Mouse (Mus musculus): ENCODE measurements around the gene Fbxl15. TPM values are rescaled to one million over a fixed set of nuclear protein-coding genes. Genes with fewer than 3 reads are reported as not detected.

The Fbxl15 gene
- polyA plus RNA-seq, 1 experiment = 3.9 TPM

GRCm38 (mm10) chr19:46350168-46350932 is 22.4 kb downstream of the Fbxl15 start, which contains the start of gene 2310034G01Rik:
2310034G01Rik (minus strand) TSS chr19:46350302.
- Histone ChIP-seq H3K27ac (ENCODE audit: insufficient read depth, low read length) (no peak within 1 kb of the TSS), H3K4me3 (ENCODE audit: insufficient read depth, low read length) (peak within 1 kb of the TSS; percentile 74), H3K4me1 (ENCODE audit: control insufficient read depth, insufficient read depth, low read length) (peaks cover 8% of the 10 kb centered on the region; the same call in 1 of the 2 replicates)
- TF ChIP-seq CTCF (IDR thresholded peaks at IDR 0.05; ENCODE audit: borderline replicate concordance, insufficient read depth, low read length) = no peak
- no peak for TF ChIP-seq POLR2A (IDR thresholded peaks at IDR 0.05; ENCODE audit: low read depth, low read length)

GRCm38 (mm10) chr19:46356701-46357138 is 28.7 kb downstream of the Fbxl15 start:
- H3K4me3 ChIP-seq (ENCODE audit: insufficient read depth, low read length) = peak overlapping the region; percentile 29
- no peak for TF ChIP-seq POLR2A (IDR thresholded peaks at IDR 0.05; ENCODE audit: low read depth, low read length)
- no peak for TF ChIP-seq CTCF (IDR thresholded peaks at IDR 0.05; ENCODE audit: borderline replicate concordance, insufficient read depth, low read length)
- H3K27ac ChIP-seq (ENCODE audit: insufficient read depth, low read length) = no peak overlapping the region

GRCm38 (mm10) chr19:46357344-46358280 is 29.6 kb downstream of the Fbxl15 start:
- H3K27ac ChIP-seq (ENCODE audit: insufficient read depth, low read length) = no peak overlapping the region
- peaks cover 2% of the 10 kb centered on the region; the same call in 1 of the 2 replicates for H3K4me1 ChIP-seq (ENCODE audit: control insufficient read depth, insufficient read depth, low read length)
- peak overlapping the region; percentile 29 for H3K4me3 ChIP-seq (ENCODE audit: insufficient read depth, low read length)
- TF ChIP-seq CTCF (IDR thresholded peaks at IDR 0.05; ENCODE audit: borderline replicate concordance, insufficient read depth, low read length) = no peak
- no peak for TF ChIP-seq POLR2A (IDR thresholded peaks at IDR 0.05; ENCODE audit: low read depth, low read length)

More at GRCm38 (mm10) chr19:46356701-46357138, 28.7 kb downstream of the Fbxl15 start:
- H3K4me1 ChIP-seq (ENCODE audit: control insufficient read depth, insufficient read depth, low read length) = peaks cover 8% of the 10 kb centered on the region; the same call in 1 of the 2 replicates

GRCm38 (mm10) chr19:46358381-46358780 is 30.4 kb downstream of the Fbxl15 start:
- H3K4me1 ChIP-seq (ENCODE audit: control insufficient read depth, insufficient read depth, low read length) = no peaks in the 10 kb centered on the region; the same call in 1 of the 2 replicates
- no peak overlapping the region for H3K27ac ChIP-seq (ENCODE audit: insufficient read depth, low read length)
- TF ChIP-seq POLR2A (IDR thresholded peaks at IDR 0.05; ENCODE audit: low read depth, low read length) (no peak), CTCF (IDR thresholded peaks at IDR 0.05; ENCODE audit: borderline replicate concordance, insufficient read depth, low read length) (no peak)
- H3K4me3 ChIP-seq (ENCODE audit: insufficient read depth, low read length) = no peak overlapping the region

GRCm38 (mm10) chr19:46362104-46362503 is 34.1 kb downstream of the Fbxl15 start:
- Histone ChIP-seq H3K4me1 (ENCODE audit: control insufficient read depth, insufficient read depth, low read length) (no peaks in the 10 kb centered on the region; the same call in 1 of the 2 replicates), H3K27ac (ENCODE audit: insufficient read depth, low read length) (no peak overlapping the region), H3K4me3 (ENCODE audit: insufficient read depth, low read length) (no peak overlapping the region)
- TF ChIP-seq CTCF (IDR thresholded peaks at IDR 0.05; ENCODE audit: borderline replicate concordance, insufficient read depth, low read length) (no peak), POLR2A (IDR thresholded peaks at IDR 0.05; ENCODE audit: low read depth, low read length) (no peak)

- no peak for TF ChIP-seq POLR2A (IDR thresholded peaks at IDR 0.05; ENCODE audit: low read depth, low read length)
- TF ChIP-seq CTCF (IDR thresholded peaks at IDR 0.05; ENCODE audit: borderline replicate concordance, insufficient read depth, low read length) = no peak
- no peak overlapping the region for H3K4me3 ChIP-seq (ENCODE audit: insufficient read depth, low read length)
- no peak overlapping the region for H3K27ac ChIP-seq (ENCODE audit: insufficient read depth, low read length)
- H3K4me1 ChIP-seq (ENCODE audit: control insufficient read depth, insufficient read depth, low read length) = no peaks in the 10 kb centered on the region
Observed at GRCm38 (mm10) chr19:46363294-46364009, 35.5 kb downstream of the Fbxl15 start.

- TF ChIP-seq POLR2A (IDR thresholded peaks at IDR 0.05; ENCODE audit: low read depth, low read length) (no peak), CTCF (IDR thresholded peaks at IDR 0.05; ENCODE audit: borderline replicate concordance, insufficient read depth, low read length) (no peak)
- H3K4me1 ChIP-seq (ENCODE audit: control insufficient read depth, insufficient read depth, low read length) = 0 out of 2 replicates have a peak, but pooled peaks cover 2% of the 10 kb centered on the region
- H3K27ac ChIP-seq (ENCODE audit: insufficient read depth, low read length) = no peak overlapping the region
- H3K4me3 ChIP-seq (ENCODE audit: insufficient read depth, low read length) = no peak overlapping the region
Observed at GRCm38 (mm10) chr19:46367798-46368590, 40.0 kb downstream of the Fbxl15 start.

- Histone ChIP-seq H3K27ac (ENCODE audit: insufficient read depth, low read length) (no peak overlapping the region), H3K4me3 (ENCODE audit: insufficient read depth, low read length) (no peak overlapping the region), H3K4me1 (ENCODE audit: control insufficient read depth, insufficient read depth, low read length) (0 out of 2 replicates have a peak, but pooled peaks cover 2% of the 10 kb centered on the region)
- TF ChIP-seq CTCF (IDR thresholded peaks at IDR 0.05; ENCODE audit: borderline replicate concordance, insufficient read depth, low read length) = peak; percentile 72
- no peak for TF ChIP-seq POLR2A (IDR thresholded peaks at IDR 0.05; ENCODE audit: low read depth, low read length)
Observed at GRCm38 (mm10) chr19:46369204-46369603, 41.2 kb downstream of the Fbxl15 start.

All from embryonic fibroblast, embryonic 13.5 days (primary cell).